Mouse (Mus musculus): ENCODE results near the gene Iqck.

DNA sequence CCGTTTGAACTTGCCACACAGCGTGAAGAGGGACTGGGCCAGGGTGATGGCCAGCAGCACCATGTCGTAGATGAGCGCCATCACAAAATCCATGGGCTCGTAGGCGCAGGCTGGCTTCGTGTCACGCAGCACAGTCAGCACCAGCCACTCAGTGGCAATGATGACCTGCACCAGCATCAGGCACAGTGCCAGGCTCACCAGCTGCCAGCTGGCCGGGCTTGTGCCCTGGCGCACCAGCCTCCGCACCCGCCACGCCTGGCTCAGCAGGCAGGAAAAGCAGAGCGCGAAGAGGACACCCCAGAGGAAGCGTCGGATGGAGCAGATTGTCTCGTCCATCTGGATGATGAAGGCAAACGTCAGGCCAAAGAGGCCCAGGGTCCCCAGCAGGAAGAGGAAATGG, 128.4 kb downstream of the Iqck start:
- no peak for TF ChIP-seq CTCF (IDR thresholded peaks at IDR 0.05; ENCODE audit: borderline replicate concordance, insufficient read depth, low read length)
- no peak for TF ChIP-seq POLR2A (IDR thresholded peaks at IDR 0.05; ENCODE audit: low read depth, low read length)
